Mouse (Mus musculus) liver, postnatal 0 days (tissue): Measurements from ENCODE around the gene Stk32c. TPM values are rescaled to one million over a fixed set of nuclear protein-coding genes. Genes with fewer than 3 reads are reported as not detected.

ENCODE experiments used
- ATAC-seq: fragments of 200-750 bp; cut with Nextera tagmentation; 2 replicates; pipeline ENCODE4 v1.8.0; 2017; ENCODE audit warnings: mild to moderate bottlenecking, moderate library complexity
- DNase-seq: peaks from one replicate; pipeline ENCODE4 v3.0.0-alpha.2; 2016
- H3K27ac ChIP-seq: fragments of 300-500 bp; sonication (generic); 2 replicates; pipeline ENCODE4 v1.5.1; 2014; ENCODE audit warnings: antibody characterized with exemption, moderate library complexity, mild to moderate bottlenecking, low read depth
- H3K27me3 ChIP-seq: fragments of 300-500 bp; sonication (generic); 2 replicates; pipeline ENCODE4 v1.6.1; 2014; ENCODE audit warnings: low read length, control low read depth, mixed read lengths; ENCODE audit not compliant: insufficient read depth
- H3K36me3 ChIP-seq: fragments of 300-500 bp; sonication (generic); replicated peaks from 2 replicates; pipeline ENCODE4 v1.6.1; 2014; ENCODE audit warnings: mild to moderate bottlenecking, control low read depth, low read length, moderate library complexity, mixed read lengths; ENCODE audit not compliant: insufficient read depth
- H3K4me1 ChIP-seq: fragments of 300-500 bp; sonication (generic); 2 replicates; pipeline ENCODE4 v1.6.1; 2014; ENCODE audit warnings: antibody characterized with exemption, mild to moderate bottlenecking, control low read depth; ENCODE audit not compliant: insufficient read depth
- H3K4me2 ChIP-seq: fragments of 300-500 bp; sonication (generic); 2 replicates; pipeline ENCODE4 v1.6.1; 2014; ENCODE audit warnings: low read depth, mild to moderate bottlenecking, low read length, moderate library complexity, mixed read lengths
- H3K4me3 ChIP-seq: fragments of 300-500 bp; sonication (generic); 2 replicates; pipeline ENCODE4 v1.5.1; 2014; ENCODE audit warnings: low read depth, low read length
- H3K9ac ChIP-seq: fragments of 300-500 bp; sonication (generic); replicated peaks from 2 replicates; pipeline ENCODE4 v1.6.1; 2014; ENCODE audit warnings: mild to moderate bottlenecking, moderate library complexity
- H3K9me3 ChIP-seq: fragments of 300-500 bp; sonication (generic); 2 replicates; pipeline ENCODE4 v1.6.1; 2016; ENCODE audit warnings: mild to moderate bottlenecking, control low read depth, low read length, mixed read lengths
- CTCF ChIP-seq: sonication (generic); IDR thresholded peaks from 2 replicates; pipeline ENCODE4 v1.5.1; 2016; ENCODE audit warnings: antibody characterized with exemption, low read depth
- EP300 ChIP-seq: IDR thresholded peaks from 2 replicates; pipeline ENCODE4 v1.6.1; 2016; ENCODE audit warnings: antibody characterized with exemption, low read depth, mild to moderate bottlenecking
- WGBS: fragments of 180-500 bp; shearing (Covaris S2); extraction: QIAGEN DNeasy Blood & Tissue Kit; methylation state at CpG from one replicate; pipeline ENCODE4 v1.1.7; 2014; ENCODE audit not compliant: insufficient replicate concordance; 5-methylcytosine and 5-hydroxymethylcytosine counted together
- polyA plus RNA-seq: library from polyadenylated mRNA; unstranded; fragments of >200 nt; fragmentation: Nextera tagmentation; extraction: Ambion mirVana; gene quantifications from 2 replicates; pipeline ENCODE4 v1.2.1, GENCODE M21; 2015

Stk32c gene
- polyA plus RNA-seq, 1 experiment from 2014 or later, result not detected

DNA sequence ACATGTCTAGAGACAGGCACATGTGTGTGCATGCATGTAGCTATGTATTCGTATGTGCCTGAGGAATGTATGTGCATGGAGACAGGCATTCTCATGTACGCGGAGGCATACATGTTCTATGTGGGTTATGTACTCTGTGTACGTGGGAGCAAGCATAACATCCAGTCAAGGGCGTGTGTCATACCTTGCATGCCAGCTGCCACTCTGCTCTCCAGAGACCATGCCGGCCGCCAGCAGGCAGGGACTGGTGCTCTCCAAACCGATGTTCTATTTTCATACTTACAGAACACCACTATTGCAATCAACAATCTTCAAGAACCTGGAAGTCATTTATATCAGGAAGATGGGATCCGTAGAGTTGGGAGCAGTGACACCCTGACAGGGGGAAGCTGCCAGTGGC lies 3.4 kb upstream of the Stk32c start:
- Histone ChIP-seq H3K4me1 (peaks cover 11% of the 10 kb centered on the region), H3K4me2 (no peak overlapping the region), H3K27me3 (no peaks in the 10 kb centered on the region), H3K27ac (no peak overlapping the region), H3K36me3 (no peaks in the 10 kb centered on the region), H3K9me3 (no peaks in the 10 kb centered on the region), H3K4me3 (no peak overlapping the region), H3K9ac (no peak overlapping the region)
- no peak for DNase-seq
- no peak for ATAC-seq
- WGBS, result 84% methylated on average over 9 of the region's 9 CpGs
- TF ChIP-seq EP300 (no peak), CTCF (no peak)

DNA sequence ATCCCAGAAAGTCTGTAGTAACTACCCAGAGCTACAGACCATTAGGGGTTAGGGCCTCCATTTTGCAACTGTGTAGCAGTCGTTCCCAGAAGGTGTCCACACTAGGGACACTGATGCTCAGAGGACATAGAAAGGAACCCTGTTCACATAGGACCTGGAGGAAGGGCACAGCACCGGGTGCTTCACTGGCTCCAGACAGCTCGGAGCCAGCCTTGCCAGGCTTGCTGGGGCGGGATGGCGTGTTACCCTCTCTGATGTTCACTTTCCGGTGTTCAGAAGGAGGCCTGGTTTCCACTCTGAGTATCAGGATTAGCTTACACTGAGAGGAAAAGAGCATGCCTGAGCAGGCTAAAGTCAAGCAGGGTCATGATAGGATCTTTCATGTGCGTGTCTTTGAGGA lies 2.8 kb upstream of the Stk32c start:
- Histone ChIP-seq H3K27ac (no peak overlapping the region), H3K4me1 (peaks cover 11% of the 10 kb centered on the region), H3K27me3 (no peaks in the 10 kb centered on the region), H3K4me3 (no peak overlapping the region), H3K9me3 (no peaks in the 10 kb centered on the region), H3K36me3 (no peaks in the 10 kb centered on the region), H3K9ac (no peak overlapping the region), H3K4me2 (no peak overlapping the region)
- DNase-seq, result no peak
- 82% methylated on average over 7 of the region's 7 CpGs for WGBS
- ATAC-seq, result no peak
- no peak for TF ChIP-seq CTCF
- no peak for TF ChIP-seq EP300

GRCm38 (mm10) chr7:139215516-139215915 lies 2.4 kb upstream of the Stk32c start:
- no peak for DNase-seq
- TF ChIP-seq EP300 (no peak), CTCF (no peak)
- no peak for ATAC-seq
- Histone ChIP-seq H3K27ac (no peak overlapping the region), H3K36me3 (no peaks in the 10 kb centered on the region), H3K4me3 (no peak overlapping the region), H3K4me1 (peaks cover 11% of the 10 kb centered on the region), H3K4me2 (no peak overlapping the region), H3K27me3 (no peaks in the 10 kb centered on the region), H3K9me3 (no peaks in the 10 kb centered on the region), H3K9ac (no peak overlapping the region)
- 73% methylated on average over 1 of the region's 1 CpGs for WGBS

DNA sequence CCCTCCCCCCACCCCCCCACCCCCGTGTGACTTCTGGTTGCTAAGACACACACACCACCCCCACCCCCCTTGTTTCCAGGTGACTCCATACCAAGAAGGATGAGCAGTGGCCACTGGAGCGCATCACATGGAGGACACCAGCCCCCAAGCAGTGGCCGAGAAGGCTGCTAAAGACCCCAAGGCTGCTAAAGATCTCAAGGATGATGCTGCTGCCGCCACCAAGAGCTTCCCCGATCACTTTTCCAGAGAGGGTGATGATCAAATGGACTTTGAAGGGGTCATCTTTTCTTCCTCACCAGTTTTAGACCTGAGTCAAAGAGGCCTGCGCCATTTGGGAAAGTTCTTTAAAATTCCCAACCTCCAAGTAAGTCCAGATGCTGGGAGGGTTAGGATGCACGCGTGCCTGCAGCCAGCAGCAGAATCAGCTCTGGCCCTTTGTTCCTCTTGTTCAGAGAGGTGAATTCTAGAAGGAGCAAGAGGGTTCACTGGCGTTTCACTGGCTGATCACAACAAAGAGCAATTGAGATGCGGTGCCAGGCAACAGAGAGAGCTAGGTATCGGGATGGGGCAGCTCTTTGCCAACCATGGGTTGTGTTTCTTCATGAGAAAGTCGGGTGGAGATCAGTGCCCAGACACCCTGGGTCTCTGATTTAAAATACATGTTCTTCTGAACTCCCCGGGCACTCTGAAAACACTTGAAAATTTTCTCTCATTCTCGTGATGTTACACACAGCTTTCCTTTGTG lies 1.7 kb upstream of the Stk32c start:
- Histone ChIP-seq H3K9ac (no peak overlapping the region), H3K4me3 (no peak overlapping the region), H3K4me2 (no peak overlapping the region), H3K36me3 (no peaks in the 10 kb centered on the region), H3K9me3 (no peaks in the 10 kb centered on the region), H3K4me1 (peaks cover 11% of the 10 kb centered on the region), H3K27me3 (no peaks in the 10 kb centered on the region), H3K27ac (no peak overlapping the region)
- ATAC-seq (no peak), DNase-seq (no peak)
- WGBS, result 77% methylated on average over 14 of the region's 14 CpGs
- TF ChIP-seq CTCF (no peak), EP300 (no peak)

DNA sequence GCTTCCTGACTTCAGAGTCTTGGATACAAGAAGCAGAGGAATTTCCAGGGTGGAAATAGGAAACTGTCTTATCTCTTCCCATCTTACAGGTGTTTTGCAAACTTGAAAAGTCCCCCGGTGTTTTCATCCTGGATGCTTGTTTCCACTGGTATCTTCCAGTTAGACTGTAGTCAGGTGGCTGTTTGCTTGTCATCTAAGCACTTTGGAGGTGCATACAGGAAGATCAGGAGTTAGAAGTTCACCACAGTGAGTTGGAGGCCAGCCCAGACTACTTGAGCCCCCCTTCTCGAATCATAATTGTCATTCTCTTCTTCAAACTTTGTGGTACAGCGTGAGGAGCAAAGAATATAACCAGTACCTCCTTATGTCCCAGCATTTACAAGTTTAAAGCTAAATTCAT lies 1.1 kb upstream of the Stk32c start:
- H3K4me1 ChIP-seq, result peaks cover 11% of the 10 kb centered on the region
- TF ChIP-seq EP300, result no peak
- TF ChIP-seq CTCF, result no peak
- ATAC-seq (no peak), DNase-seq (no peak)
- H3K36me3 ChIP-seq, result no peaks in the 10 kb centered on the region
- H3K4me2 ChIP-seq, result no peak overlapping the region
- no peak overlapping the region for H3K4me3 ChIP-seq
- 71% methylated on average over 3 of the region's 3 CpGs for WGBS
- H3K27ac ChIP-seq, result no peak overlapping the region
- H3K9me3 ChIP-seq, result no peaks in the 10 kb centered on the region
- H3K9ac ChIP-seq, result no peak overlapping the region
- no peaks in the 10 kb centered on the region for H3K27me3 ChIP-seq

DNA sequence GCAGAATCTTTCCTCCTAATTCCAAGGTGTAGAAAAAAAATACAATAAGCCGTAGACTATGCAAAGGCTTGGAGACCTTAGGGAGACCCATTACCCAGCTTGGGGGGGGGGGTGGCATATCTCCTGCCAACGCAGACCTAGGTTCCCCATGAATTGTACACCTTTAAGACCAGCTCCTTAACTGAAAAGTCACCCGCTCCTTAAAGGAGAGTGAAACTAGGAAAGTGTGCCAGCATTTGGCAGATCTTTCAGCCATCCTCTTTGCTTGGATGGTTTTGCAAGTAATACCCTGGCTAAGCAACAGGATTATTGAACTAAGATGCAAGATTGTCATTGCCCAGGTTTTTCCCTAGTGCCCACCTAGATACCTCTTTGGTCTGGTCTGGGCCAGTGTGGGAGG lies 644 bp upstream of the Stk32c start:
- 0 out of 2 replicates have a peak overlapping the region, but pooled peaks have one; percentile 42 for H3K9ac ChIP-seq
- no peak for DNase-seq

DNA sequence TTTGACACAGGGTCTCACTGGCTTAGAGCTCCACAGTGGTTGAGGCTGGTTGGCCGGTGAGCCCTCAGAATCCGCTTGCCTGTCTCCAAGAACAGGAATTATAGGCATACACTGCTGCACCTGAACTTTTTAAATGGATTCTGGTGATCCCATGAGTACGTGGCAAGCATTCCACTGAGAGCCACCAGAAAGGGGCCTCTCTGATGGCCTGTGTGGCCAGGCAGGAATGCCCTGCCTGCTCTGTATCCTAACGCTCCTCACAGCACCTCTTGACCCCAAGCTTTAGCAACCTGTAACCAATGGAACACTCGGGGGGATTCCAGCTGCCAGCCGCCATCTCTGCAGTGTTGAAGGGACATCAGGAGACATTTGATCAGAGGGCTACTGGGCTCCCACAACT lies 1.3 kb downstream of the Stk32c start:
- 86% methylated on average over 6 of the region's 6 CpGs for WGBS

More for the DNA sequence above, 644 bp upstream of the Stk32c start:
- peak overlapping the region; percentile 52 for H3K4me3 ChIP-seq
- TF ChIP-seq CTCF, result no peak
- TF ChIP-seq EP300, result no peak
- peak overlapping the region; percentile 77 for H3K4me2 ChIP-seq
- H3K27ac ChIP-seq, result no peak overlapping the region
- WGBS, result 70% methylated on average over 3 of the region's 3 CpGs
- no peaks in the 10 kb centered on the region for H3K27me3 ChIP-seq
- H3K9me3 ChIP-seq, result no peaks in the 10 kb centered on the region
- ATAC-seq, result no peak
- H3K4me1 ChIP-seq, result peaks cover 7% of the 10 kb centered on the region
- no peaks in the 10 kb centered on the region for H3K36me3 ChIP-seq

More for the DNA sequence above, 1.3 kb downstream of the Stk32c start:
- no peaks in the 10 kb centered on the region for H3K36me3 ChIP-seq
- no peak overlapping the region for H3K4me2 ChIP-seq
- no peaks in the 10 kb centered on the region for H3K9me3 ChIP-seq
- no peak overlapping the region for H3K27ac ChIP-seq
- ATAC-seq (no peak), DNase-seq (no peak)
- peaks cover 10% of the 10 kb centered on the region for H3K4me1 ChIP-seq
- no peaks in the 10 kb centered on the region for H3K27me3 ChIP-seq
- H3K9ac ChIP-seq, result no peak overlapping the region
- TF ChIP-seq CTCF (no peak), EP300 (no peak)
- H3K4me3 ChIP-seq, result no peak overlapping the region
